Mouse (Mus musculus) testis, postnatal 10 days (tissue): ENCODE data around the gene Pla2g5.

Experiments used
- DNase-seq: peaks from one replicate; pipeline ENCODE4 v3.0.0; 2021; ENCODE audit warnings: low spot score

The Pla2g5 gene

GRCm38 (mm10) chr4:138796513-138797216 lies 66.6 kb downstream of the Pla2g5 start:
- DNase-seq = no peak

- DNase-seq = no peak
Measured at GRCm38 (mm10) chr4:138794344-138794743, 68.9 kb downstream of the Pla2g5 start.

GRCm38 (mm10) chr4:138793276-138793675 lies 70.0 kb downstream of the Pla2g5 start:
- DNase-seq = peak; percentile 64

GRCm38 (mm10) chr4:138792599-138792998 lies 70.7 kb downstream of the Pla2g5 start:
- DNase-seq = no peak

- DNase-seq = no peak
Measured at GRCm38 (mm10) chr4:138791452-138791851, 71.8 kb downstream of the Pla2g5 start.

GRCm38 (mm10) chr4:138788381-138788780 lies 74.9 kb downstream of the Pla2g5 start:
- no peak for DNase-seq

GRCm38 (mm10) chr4:138786141-138786540 lies 77.1 kb downstream of the Pla2g5 start:
- no peak for DNase-seq

- no peak for DNase-seq
Measured at GRCm38 (mm10) chr4:138785721-138786120, 77.6 kb downstream of the Pla2g5 start.

- DNase-seq = no peak
Measured at GRCm38 (mm10) chr4:138782098-138782497, 81.2 kb downstream of the Pla2g5 start.

- no peak for DNase-seq
Measured at GRCm38 (mm10) chr4:138780300-138780699, 83.0 kb downstream of the Pla2g5 start.

GRCm38 (mm10) chr4:138777417-138778407 lies 85.6 kb downstream of the Pla2g5 start:
- DNase-seq = no peak

- DNase-seq = no peak
Measured at GRCm38 (mm10) chr4:138775435-138775834, 87.8 kb downstream of the Pla2g5 start, which contains the start of gene Pla2g2d. Pla2g2d (plus strand) TSS chr4:138775735.

GRCm38 (mm10) chr4:138772386-138772785 lies 90.9 kb downstream of the Pla2g5 start:
- no peak for DNase-seq

GRCm38 (mm10) chr4:138771970-138772369 lies 91.3 kb downstream of the Pla2g5 start:
- DNase-seq = no peak

GRCm38 (mm10) chr4:138762266-138762665 lies 101.0 kb downstream of the Pla2g5 start:
- DNase-seq = no peak

GRCm38 (mm10) chr4:138757416-138757815 lies 105.9 kb downstream of the Pla2g5 start, which contains the start of gene Pla2g2f:
Pla2g2f (minus strand) TSS chr4:138757626.
- DNase-seq = no peak

GRCm38 (mm10) chr4:138755983-138756382 lies 107.3 kb downstream of the Pla2g5 start:
- no peak for DNase-seq

- no peak for DNase-seq
Measured at GRCm38 (mm10) chr4:138755439-138755838, 107.8 kb downstream of the Pla2g5 start.

- DNase-seq = no peak
Measured at GRCm38 (mm10) chr4:138754432-138754831, 108.8 kb downstream of the Pla2g5 start.

GRCm38 (mm10) chr4:138753608-138754007 lies 109.7 kb downstream of the Pla2g5 start:
- no peak for DNase-seq

GRCm38 (mm10) chr4:138752603-138753002 lies 110.7 kb downstream of the Pla2g5 start:
- no peak for DNase-seq
